Mouse (Mus musculus): ENCODE data around the gene Gm8126. TPM values are rescaled to one million over a fixed set of nuclear protein-coding genes. Genes with fewer than 3 reads are reported as not detected.
"Not testable (repeated sequence)": the region's sequence is repeated elsewhere in the genome, so short reads cannot be mapped to it uniquely, and the experiment has no call there.

Gene Gm8126
- polyA plus RNA-seq (2015; fragmentation: Nextera tagmentation; extraction: Ambion mirVana) = not detected in 2 replicates

DNA sequence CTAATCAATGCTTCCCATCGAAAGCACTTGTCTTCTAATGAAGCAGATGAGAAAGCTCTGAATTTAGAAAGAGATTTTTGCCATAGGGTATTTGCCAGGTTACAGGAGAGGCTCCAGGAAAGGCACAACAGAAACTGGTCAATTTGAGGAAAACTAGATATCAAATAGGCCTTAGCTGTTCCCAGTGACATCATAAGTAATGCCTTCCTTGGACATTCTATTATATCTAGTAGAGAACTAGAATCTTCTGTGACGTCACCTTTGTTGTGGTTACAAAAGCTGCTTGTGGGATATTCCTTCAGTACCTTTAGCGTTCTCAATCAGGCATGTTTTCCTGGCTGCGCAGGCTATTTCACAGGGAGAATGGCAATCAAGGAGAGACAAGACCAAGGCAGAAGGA lies at the start of gene Gm8126:
Gene Gm8126 (plus strand): TSS at position 301 of the 400 bp plus-strand sequence.
- not testable (repeated sequence) for H3K4me2 ChIP-seq; H3K27me3 ChIP-seq (replicated peaks); H3K9ac ChIP-seq (replicated peaks); H3K27ac ChIP-seq (replicated peaks); ATAC-seq (ENCODE audit: low FRiP score); H3K4me3 ChIP-seq (replicated peaks); H3K36me3 ChIP-seq; H3K4me1 ChIP-seq; H3K9me3 ChIP-seq (replicated peaks)
- WGBS = 98% methylated on average over 2 of the region's 4 CpGs

DNA sequence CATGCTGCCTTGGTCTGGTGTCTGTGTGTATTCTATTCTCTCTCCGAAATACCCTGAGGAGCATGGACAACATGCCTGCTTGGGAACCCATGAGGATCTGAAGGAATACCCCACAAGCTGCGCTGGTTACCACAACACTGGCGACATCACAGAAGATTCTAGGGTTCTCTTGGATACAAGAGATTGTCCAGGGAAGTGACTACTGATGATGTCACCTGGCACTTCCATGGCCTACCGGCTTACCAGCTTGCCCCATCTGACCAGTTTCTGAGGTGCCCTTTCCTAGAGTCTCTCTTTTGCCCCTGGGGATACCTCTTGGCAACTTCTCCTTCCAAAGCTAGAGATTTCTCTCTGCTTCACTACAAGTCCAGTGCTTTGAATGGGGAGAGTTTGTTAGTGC lies 23.2 kb upstream of the Gm8126 start, which contains the start of gene Gm8122:
Gene Gm8122 (minus strand): TSS at position 101 of the 400 bp plus-strand sequence.
- H3K36me3 ChIP-seq; ATAC-seq (ENCODE audit: low FRiP score); H3K4me3 ChIP-seq (replicated peaks); H3K27ac ChIP-seq (replicated peaks); H3K4me2 ChIP-seq; H3K27me3 ChIP-seq (replicated peaks); H3K9me3 ChIP-seq (replicated peaks); H3K4me1 ChIP-seq; H3K9ac ChIP-seq (replicated peaks): not testable (repeated sequence)
- WGBS = 89% methylated on average over 3 of the region's 4 CpGs

DNA sequence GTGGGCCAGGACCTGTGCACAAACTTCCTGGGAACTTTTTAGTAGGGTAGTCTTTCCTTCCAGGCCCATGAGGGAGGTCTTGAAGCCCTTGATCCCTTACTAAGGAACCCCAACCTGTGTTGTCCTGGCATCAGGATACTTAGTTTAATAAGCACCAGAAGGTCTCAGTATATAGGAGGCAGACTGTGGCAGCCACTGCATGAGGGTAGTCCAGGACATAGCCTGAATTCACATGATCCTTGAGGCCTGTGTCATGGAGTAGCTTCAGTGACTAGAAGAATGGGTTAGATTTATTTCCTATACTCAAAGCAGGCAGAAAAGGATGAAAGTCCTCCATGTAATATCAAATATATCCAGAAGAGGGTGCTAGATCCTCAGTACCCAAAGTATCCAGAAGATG lies 20.7 kb upstream of the Gm8126 start:
- not testable (repeated sequence) for ATAC-seq (ENCODE audit: low FRiP score); H3K4me2 ChIP-seq

DNA sequence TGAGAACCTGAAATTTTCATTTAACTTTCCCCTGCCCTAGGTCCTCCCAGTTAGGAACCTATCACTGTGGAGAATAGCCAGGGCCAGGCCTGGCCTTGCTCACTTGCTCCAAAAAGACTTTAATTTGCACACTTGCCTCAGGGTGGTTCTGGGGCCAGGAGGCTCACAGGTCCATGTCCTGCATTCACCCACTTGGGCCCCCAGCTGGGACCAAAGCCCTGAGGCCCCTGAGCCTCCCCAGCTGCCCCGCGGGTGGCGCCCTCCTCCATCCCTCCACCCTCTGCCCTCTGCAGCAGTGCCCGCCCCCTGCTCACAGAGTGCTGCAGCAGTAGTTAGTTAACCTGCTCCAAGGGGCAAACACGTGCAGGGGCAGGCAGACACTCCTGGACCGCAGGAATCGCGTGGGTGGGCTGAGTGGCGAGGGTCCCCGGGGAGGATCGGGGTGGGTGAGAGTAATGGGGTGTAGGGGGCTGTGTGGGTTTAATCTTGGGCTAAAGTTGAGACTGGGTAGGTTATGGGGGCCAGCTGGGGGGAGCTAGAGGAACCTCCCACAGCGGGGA lies 8.8 kb upstream of the Gm8126 start:
- H3K4me3 ChIP-seq (replicated peaks); ATAC-seq (ENCODE audit: low FRiP score); H3K27ac ChIP-seq (replicated peaks); H3K9me3 ChIP-seq (replicated peaks); H3K27me3 ChIP-seq (replicated peaks); H3K4me2 ChIP-seq; H3K9ac ChIP-seq (replicated peaks); H3K36me3 ChIP-seq; H3K4me1 ChIP-seq: not testable (repeated sequence)
- 23% methylated on average over 10 of the region's 12 CpGs for WGBS

More for the DNA sequence above, 20.7 kb upstream of the Gm8126 start:
- not testable (repeated sequence) for H3K9me3 ChIP-seq (replicated peaks); H3K27me3 ChIP-seq (replicated peaks); H3K27ac ChIP-seq (replicated peaks); H3K9ac ChIP-seq (replicated peaks); H3K4me1 ChIP-seq; H3K36me3 ChIP-seq; H3K4me3 ChIP-seq (replicated peaks)

DNA sequence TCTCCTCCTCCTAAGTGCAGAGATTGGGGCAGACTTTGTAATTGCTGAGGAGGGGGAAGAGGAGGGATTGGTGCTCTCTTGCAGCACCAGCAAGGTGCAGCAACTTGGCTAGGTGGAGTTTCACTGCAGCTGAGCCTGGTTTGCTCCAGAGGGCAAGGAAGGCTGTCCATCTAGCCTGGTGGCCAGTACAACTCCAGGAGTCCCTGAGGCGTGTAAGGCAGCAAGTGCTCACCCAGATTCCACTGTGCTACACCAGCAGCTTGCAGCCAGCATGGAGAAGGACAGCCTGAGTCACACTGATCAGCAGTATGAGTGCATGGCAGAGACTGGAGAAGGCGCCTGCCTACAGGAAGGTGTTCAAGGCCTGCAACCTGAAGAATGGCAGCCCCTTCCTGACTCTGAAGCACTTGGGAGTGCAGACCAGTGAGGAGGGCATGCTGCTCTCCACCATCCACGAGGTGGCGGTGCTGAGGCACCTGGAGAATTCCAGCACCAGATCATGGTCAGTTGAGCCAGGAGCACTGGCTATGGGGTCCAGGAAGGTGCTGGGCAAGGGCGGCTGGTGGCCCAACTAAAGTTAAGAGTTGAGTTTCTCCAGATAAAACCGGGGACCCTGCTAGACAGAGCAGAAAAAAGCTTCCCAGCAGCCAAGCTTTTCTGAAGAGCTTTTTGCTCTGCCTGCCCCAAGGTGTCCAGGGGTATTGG lies 7.7 kb upstream of the Gm8126 start:
- H3K4me2 ChIP-seq; H3K4me3 ChIP-seq (replicated peaks); H3K36me3 ChIP-seq; H3K4me1 ChIP-seq; ATAC-seq (ENCODE audit: low FRiP score); H3K27me3 ChIP-seq (replicated peaks); H3K27ac ChIP-seq (replicated peaks); H3K9me3 ChIP-seq (replicated peaks); H3K9ac ChIP-seq (replicated peaks): not testable (repeated sequence)
- 41% methylated on average over 5 of the region's 6 CpGs for WGBS

DNA sequence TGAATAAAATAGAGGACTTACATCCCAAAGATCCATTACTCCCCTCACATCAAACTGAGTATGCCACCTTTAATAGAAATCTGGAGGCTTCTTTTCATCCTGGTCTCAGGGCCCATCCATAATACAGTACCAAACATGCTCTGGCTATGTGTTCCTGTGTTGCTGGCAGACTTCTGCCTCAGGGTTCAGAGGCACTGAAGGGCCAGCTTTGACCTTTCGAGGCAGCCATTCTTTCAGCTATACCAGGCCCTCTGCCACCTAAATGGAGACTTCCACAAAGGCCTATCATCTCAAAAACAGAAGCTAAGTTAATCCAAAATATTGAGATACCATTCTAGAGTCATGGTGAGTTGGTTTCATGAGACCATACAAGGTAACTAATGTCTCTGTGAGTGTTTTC lies 1.9 kb upstream of the Gm8126 start:
- H3K36me3 ChIP-seq; H3K4me3 ChIP-seq (replicated peaks); H3K27ac ChIP-seq (replicated peaks); H3K9ac ChIP-seq (replicated peaks); H3K9me3 ChIP-seq (replicated peaks); H3K4me1 ChIP-seq; ATAC-seq (ENCODE audit: low FRiP score); H3K27me3 ChIP-seq (replicated peaks); H3K4me2 ChIP-seq: not testable (repeated sequence)
- 74% methylated on average over 1 of the region's 1 CpGs for WGBS

DNA sequence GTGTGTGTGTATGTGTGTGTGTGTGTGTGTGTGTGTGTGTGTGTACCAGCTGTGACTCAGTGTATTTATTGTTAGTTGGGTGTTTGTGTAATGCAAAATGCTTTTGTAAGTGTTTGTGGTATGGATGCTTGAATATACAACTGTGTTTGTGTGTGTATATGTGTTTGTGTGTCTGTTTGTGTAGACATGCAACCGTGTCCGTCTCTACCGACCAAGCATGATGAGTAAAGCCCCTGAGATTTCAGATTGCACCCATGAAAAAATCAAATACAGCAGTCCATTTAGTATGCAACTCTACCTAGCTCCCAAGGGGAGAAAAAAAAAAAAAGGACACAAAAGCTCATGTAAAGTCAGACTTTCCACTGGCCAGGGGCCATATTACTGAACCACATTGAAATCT lies 5.0 kb downstream of the Gm8126 start:
- 85% methylated on average over 3 of the region's 3 CpGs for WGBS
- not testable (repeated sequence) for H3K27ac ChIP-seq (replicated peaks); H3K9me3 ChIP-seq (replicated peaks); ATAC-seq (ENCODE audit: low FRiP score); H3K4me3 ChIP-seq (replicated peaks); H3K4me1 ChIP-seq; H3K36me3 ChIP-seq; H3K27me3 ChIP-seq (replicated peaks); H3K4me2 ChIP-seq; H3K9ac ChIP-seq (replicated peaks)

DNA sequence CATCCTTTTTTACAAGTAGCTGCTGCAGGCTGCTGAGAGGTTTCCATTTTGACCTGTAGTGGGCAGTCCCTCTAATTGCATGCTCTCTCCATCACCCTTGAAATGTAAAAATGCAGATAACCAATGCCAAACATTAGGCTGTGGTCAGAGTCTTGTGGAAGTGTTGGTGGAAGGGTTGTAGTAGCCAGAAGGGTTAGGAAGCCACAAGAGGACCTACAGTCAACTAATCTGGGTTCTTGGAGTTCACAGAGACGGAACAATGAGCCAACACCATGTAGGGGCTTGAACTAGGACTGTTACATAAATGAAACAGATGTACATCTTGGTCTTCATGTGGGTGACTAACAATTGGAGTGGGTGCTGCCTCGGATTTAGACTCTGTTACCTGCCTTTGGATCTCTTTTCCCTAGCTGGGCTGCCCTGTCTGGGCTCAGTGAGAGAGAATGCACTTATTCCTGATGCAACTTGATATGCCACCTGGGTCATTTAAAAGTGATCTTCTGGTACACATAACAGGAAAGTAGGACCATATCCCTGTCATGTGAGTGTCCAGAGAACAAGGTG lies 10.2 kb downstream of the Gm8126 start:
- not testable (repeated sequence) for H3K27me3 ChIP-seq (replicated peaks); H3K4me2 ChIP-seq; H3K9me3 ChIP-seq (replicated peaks); H3K9ac ChIP-seq (replicated peaks); H3K27ac ChIP-seq (replicated peaks); H3K36me3 ChIP-seq; H3K4me1 ChIP-seq; H3K4me3 ChIP-seq (replicated peaks); ATAC-seq (ENCODE audit: low FRiP score)
- WGBS = 64% methylated on average over 2 of the region's 2 CpGs

DNA sequence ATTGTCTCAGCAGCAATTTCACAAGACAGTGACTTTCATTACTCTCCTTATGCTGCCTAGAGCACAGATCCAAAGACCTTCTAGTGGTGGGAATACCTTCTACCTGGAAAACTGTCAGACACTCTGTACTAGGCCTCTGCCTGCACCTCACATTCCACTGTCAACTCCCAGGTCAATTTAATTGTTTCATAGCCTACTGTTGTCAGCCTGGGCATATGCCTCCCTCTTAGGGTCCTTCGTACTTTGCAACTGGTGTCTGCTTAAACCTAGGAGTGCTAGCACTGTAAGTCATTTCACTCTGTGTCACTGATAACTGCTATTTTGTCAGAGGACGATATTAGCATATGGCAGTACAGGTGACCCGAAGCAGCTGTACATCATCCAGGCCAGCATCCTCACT lies 10.8 kb downstream of the Gm8126 start:
- not testable (repeated sequence) for H3K27me3 ChIP-seq (replicated peaks); H3K9me3 ChIP-seq (replicated peaks); H3K27ac ChIP-seq (replicated peaks); H3K9ac ChIP-seq (replicated peaks); H3K36me3 ChIP-seq; H3K4me3 ChIP-seq (replicated peaks); H3K4me1 ChIP-seq; ATAC-seq (ENCODE audit: low FRiP score); H3K4me2 ChIP-seq
- 83% methylated on average over 3 of the region's 3 CpGs for WGBS

DNA sequence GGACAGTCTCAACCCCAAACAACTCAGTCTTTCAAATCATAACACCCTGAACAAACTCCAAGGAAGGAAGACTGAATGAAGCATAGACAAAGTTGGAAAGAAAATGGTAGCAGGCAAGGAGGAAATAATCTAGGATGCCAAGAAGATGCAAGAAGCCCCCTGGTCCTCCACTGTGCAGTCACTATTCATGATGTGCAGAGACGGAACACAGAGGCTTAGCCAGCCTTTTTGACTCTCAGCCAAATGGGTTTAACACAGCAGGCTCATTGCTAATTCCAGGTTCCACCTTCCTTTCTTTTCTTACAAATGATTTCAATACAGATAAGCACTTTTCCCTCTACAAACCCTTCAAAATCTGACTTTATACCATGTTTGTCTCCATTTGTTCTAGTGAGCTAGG lies 14.7 kb downstream of the Gm8126 start:
- not testable (repeated sequence) for H3K9ac ChIP-seq (replicated peaks); H3K4me3 ChIP-seq (replicated peaks); ATAC-seq (ENCODE audit: low FRiP score); H3K4me2 ChIP-seq; H3K36me3 ChIP-seq; H3K4me1 ChIP-seq; H3K27ac ChIP-seq (replicated peaks); H3K27me3 ChIP-seq (replicated peaks); H3K9me3 ChIP-seq (replicated peaks)
- 80% methylated on average over 1 of the region's 1 CpGs for WGBS

DNA sequence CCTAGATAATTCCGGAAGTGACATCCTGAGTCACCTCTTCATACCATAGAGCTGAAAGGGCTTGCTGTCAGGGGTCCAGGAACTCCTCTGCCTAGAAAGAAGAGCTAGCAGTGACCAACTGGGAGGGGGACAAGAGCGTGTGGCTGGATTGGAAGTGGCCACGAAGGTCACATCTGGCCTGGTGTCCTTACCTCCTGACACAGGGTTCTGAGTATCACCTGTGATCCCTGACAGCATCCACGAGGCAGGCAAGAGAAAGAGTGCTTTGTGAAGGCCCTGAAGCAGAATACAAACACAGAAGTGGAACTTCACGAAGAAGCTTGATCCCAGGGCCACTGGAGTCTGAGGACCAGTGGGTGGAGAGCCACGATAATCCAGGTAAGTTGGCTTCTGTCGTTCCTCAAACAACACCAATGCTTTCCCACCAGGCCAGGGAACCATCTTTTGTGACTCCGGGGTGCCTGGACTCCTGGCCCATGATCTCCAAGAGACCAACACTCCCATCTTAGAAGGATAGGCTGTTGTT lies 16.6 kb downstream of the Gm8126 start, which contains the start of gene Gm9732:
Gene Gm9732 (plus strand): TSS at position 51 of the 526 bp plus-strand sequence.
- H3K4me2 ChIP-seq; H3K4me3 ChIP-seq (replicated peaks); H3K36me3 ChIP-seq; H3K27me3 ChIP-seq (replicated peaks); H3K9me3 ChIP-seq (replicated peaks); ATAC-seq (ENCODE audit: low FRiP score); H3K9ac ChIP-seq (replicated peaks); H3K4me1 ChIP-seq; H3K27ac ChIP-seq (replicated peaks): not testable (repeated sequence)
- 88% methylated on average over 8 of the region's 8 CpGs for WGBS

DNA sequence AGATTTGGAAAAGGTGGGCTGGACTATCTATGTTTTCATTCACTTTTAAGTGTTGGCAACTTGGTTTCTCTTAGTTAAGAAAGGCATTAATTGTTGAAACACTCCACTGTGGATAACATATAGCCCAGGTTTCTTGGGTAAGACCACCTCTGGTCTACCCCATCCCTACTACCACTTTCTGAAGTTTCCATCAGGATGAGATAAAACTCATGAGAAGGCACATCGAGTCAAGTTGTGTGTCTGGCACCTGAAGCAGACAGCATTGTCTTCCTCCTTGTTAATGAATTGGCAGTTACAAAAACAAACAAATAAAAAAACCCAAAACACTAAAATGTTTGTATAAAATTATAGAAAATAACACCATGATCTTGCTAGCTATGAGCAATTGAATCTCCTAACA lies 17.3 kb downstream of the Gm8126 start:
- H3K4me2 ChIP-seq; H3K36me3 ChIP-seq; H3K27ac ChIP-seq (replicated peaks); H3K9ac ChIP-seq (replicated peaks); H3K4me1 ChIP-seq; H3K27me3 ChIP-seq (replicated peaks); H3K9me3 ChIP-seq (replicated peaks); ATAC-seq (ENCODE audit: low FRiP score); H3K4me3 ChIP-seq (replicated peaks): not testable (repeated sequence)
- WGBS = 88% methylated on average over 1 of the region's 1 CpGs
